Mouse (Mus musculus): Measurements from ENCODE around the gene Cuta.

Cuta gene

DNA sequence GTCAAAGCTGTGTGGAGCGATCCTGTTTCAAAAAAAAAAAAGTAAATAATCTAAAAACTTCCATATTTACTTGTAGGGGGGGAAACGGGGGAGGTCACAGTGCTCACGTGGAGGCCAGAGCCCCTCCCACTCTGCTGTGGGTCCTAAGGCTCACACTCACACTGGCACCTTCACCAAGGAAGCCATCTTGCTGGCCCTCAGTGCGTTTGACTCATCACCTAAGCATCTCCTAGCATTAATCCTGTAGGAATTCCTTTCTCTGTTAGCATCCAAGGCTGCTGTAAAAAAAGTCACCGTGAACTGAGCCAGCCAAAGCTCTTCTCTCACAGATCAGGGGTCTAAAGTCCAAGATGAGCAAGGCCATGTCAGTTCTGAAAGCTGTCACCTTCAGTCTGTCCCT is 16.9 kb upstream of the Cuta start:
- no peak for DNase-seq (ENCODE audit: low spot score)

DNA sequence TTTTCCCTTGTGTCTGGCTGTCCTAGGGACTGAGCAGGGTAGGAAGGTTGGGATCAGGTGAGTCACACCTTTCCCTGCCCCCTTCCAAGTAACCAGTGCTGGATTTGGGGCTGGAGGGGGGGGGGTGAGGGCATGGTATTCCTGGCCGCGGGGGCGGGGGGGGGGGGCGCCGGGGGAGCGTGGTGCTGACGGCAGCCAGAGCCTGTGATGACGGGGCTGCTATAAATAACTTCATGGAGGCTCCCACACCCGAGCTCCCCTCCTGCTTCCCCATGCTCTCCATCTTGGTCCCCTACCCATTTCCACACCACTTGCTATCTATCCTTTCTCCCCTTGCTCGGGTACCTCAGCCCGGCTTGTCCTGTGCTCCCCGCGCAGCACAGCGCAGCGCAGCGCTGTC is 14.4 kb upstream of the Cuta start:
- no peak for DNase-seq (ENCODE audit: low spot score)

DNA sequence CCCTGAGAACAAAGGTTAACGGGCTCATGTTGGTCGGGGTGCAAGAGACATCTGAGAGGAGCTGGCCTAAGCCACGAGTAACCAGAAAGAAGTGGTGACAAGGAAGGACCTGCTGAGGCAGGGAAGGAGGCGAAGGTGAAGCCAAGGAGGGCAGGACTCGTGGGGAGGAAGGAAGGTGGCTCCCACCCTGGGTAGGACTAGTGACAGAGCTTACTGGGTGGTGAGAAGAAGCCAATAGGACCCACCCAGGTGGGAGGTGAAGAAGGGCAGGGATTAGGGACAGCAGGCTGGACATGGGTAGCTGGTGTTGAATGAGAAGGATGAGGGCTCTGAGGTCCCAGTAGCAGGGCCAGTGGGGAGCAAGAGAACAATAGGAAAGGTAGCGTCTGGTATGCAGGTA is 13.8 kb upstream of the Cuta start:
- DNase-seq (ENCODE audit: low spot score): no peak

DNA sequence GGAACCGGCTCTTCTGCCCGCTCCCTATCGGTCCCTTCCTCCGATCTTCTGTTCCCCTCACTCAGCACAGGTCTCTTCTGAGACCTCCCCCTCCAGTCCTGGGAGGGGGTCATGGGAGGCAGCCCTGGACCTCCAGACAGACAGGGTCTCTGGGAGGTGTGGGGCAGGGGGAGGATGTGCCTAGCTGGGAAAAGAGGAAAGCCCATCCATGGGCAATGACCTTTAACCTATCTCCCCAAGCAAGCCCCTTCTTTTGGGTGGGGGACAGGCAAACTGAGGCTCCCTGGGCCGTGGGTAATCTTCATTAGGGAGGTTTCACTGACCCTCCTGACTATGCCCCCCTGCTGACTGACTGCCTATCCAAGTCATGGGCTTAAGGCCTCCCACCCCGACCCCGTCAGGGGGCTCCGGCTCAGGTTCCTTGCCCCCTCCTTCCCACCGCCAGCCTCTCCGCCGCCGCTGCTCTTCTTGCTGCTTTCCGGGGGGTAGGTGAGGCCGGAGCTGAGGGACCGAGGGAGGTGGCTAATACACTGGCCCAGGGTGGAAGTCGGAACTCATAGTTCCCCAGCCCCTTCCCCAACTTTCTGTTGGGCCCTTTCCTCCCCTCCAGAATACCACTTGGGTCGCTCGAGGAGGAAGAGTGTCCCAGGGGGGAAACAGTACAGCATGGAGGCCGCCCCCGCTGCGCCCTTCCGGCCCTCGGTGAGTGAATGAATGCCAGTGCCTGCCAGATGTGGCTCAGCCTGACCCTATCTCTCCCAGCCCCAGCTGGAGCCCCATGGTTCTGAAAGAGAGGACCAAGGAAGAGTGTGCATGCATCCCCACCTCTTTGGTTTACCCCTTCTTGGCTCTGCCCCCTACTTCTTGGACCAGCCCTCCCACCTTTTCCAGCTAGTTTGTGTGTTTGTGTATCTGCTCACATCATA is 12.8 kb upstream of the Cuta start:
- no peak for DNase-seq (ENCODE audit: low spot score)

DNA sequence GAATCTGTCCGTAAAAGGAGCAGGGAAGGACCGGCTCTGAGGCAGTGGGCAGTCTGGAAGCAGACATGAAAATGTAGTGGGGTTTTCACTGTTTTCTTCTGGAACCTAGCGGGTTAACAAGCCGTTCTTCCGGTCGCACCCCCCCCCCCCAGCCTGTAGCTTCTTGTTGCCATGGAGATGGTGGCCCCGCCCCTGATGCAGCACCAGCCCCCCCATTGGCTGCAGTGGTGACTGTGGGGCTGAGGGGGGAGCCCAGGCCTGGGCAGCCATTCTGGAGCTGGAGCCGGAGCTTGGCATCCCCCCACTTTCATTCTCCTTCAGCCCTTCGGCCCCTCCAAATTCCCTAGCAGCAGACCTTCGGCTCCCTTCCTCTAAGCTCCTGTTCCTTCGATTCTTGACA is 12.0 kb upstream of the Cuta start:
- peak; percentile 25 for DNase-seq (ENCODE audit: low spot score)

DNA sequence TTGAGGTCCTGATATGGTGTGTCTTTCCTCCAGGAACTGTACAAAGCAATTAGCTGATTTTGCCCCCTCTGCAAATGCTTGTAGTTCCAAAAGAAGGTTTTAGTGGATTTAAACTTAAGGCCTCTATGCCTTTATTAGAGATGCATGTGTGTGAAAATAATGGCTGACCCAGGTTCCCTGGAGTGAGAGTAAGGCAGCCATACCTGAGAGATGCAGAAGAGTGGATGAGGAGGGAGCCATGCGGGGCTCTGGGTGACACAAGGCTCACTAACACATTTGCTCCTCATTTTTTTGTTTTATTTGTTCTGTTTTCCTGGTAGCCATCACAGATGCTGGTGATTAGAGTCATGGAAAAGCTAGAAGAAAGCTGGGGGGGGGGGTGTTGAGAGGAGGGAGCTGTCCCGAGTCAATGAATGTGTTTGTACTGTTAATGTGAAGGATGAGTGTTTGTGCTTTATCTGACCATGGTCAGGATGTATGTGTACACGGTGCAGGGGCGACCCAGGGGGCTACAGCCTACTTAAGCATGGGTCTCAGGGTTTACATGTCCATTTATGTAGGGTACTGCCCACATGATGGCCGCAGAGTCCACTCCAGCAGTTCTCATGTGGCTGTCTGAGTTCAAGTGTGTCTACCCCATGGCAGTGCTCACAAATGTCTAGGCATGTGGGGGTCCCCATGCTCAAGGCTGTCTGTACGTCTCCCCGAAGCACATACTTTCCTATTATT is 11.4 kb upstream of the Cuta start:
- DNase-seq (ENCODE audit: low spot score): no peak

DNA sequence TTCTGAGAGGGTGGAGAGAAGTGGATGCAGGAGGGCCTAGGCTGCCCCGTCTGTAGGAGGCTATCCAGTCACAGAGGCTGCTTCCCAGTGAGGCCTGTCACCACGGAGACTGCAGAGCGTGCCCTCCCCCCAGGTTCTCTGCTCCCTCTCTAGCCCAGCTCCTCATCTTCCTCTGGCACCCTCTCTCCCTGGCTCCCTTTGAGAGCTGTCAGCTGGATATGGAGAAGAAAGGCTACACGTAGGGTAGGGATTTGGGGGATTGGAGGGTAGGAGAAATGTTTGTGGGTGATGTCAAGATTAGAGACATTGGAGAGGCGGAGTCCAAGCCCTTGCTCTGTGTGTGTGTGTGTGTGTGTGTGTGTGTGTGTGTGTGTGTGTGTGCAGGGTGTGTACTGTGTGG is 10.5 kb upstream of the Cuta start:
- DNase-seq (ENCODE audit: low spot score): no peak

DNA sequence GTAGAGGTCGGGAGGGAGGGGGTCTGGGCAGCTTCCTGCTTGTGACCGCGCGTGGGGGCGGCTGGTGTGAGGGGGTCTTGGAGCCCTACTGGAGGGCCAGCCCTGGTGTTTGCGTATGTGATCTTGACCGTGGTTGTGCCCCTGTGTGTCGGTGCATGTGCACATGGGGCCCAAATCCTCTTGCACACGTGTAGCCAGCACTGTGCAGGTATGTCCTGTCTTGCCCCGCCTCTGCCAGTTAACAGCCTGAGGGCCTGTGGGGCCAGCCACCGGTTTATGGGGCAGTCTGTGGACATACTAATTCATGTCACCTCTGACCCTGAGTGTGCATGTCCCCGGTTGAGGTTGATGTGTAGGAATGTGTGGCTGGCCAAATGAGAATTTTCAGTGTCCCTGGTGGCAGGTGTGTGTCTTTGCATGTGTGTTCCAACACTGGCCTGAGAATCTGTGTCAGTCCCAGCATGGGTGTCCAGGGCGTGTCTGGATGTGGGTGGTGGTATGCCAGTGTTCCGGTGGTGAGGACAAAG is 9.7 kb upstream of the Cuta start:
- no peak for DNase-seq (ENCODE audit: low spot score)

DNA sequence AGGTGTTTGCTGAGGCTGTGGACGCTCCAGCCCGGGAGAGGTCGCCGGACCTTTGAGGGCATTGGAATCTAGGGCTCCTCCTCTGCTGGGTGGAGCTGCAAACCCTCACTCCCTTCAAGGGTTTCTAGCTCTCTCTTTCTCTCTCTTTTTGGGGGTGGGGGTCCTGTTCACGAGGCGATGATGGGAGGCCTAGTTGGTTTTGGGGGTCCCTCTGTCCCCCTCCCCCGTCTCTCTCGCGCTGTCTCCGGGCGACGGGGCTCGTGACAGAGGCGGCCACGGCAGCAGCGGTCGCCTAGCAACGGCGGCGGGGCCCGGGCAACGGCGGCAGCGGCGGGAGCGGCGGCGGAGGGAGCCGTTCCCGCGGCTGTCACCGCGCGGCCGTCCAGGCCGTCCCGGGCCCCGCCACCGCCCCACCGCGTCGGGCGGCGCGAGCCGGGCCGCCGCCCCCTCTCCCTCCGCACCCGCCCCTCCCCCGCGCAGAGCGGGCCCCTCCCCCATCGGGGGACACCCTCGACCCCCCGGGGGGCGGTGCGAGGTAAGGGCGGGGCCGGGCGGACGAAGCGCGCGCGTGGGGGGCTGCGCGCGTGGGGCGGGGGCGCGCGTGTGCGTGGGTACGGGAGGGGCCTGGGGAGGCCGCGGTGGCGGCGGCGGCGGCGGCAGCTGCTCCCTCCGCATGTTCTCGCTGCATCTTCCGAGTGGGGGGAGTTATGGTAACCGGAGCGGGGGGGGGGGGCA is 9.1 kb upstream of the Cuta start:
- no peak for DNase-seq (ENCODE audit: low spot score)

DNA sequence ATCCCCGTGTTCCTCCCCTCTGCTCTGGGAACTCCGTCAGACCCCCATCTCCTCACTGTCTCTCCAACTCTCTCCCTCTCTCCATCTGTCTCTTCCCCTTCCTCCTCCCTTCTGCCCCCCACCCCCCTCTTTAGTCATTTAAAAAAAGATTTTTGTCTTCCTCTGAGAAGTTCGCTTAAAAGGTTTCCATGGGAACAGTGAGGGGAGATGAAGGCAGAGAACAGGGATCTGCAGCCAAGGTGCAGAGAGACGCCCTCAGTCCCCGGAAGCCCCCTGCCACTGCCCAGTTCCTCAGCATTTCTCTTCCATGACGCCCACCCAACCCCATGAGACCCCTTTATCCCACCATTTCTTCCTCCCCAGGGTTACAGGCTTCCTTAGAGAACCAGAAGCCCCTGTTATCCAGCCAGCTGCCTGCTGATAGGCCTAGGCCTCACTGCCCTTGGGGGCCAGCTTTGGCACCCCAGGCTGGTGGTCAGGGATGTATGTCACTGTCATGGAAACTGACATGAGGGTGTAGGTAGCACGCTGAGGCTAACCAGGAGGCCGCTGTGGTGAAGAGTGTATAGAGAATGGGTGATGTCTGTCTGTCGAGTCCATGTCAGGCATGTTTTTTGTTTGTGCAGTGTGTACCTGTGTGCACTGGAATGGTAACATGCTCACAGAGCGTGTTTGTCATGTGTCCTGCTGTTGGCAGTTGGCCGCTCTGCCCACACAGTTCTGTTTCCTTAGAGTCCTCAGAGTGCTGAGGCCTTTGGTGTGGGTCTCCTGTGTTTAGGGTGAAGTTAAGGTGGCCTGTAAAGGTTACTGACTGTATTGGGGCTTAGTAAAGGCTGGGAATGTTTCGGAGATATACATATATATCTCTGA is 8.1 kb upstream of the Cuta start:
- no peak for DNase-seq (ENCODE audit: low spot score)

DNA sequence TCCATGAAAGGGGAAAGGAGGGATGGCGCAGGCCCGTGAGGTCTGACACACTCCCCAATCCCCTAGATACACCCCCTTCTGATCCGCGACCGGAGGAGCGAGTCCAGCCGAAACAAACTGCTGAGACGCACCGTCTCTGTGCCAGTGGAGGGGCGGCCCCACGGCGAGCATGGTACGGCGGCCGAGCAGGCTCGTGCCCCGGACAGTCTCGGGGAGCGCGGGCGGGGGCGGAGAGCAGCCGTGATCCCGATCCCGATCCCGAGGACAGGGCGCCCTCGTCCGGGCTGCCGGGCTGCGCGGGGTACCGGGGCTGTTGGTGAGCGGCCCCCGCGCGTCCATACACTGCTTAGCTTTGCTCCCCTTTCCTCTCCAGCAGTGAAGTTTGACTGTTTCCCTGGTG is 7.2 kb upstream of the Cuta start:
- no peak for DNase-seq (ENCODE audit: low spot score)

DNA sequence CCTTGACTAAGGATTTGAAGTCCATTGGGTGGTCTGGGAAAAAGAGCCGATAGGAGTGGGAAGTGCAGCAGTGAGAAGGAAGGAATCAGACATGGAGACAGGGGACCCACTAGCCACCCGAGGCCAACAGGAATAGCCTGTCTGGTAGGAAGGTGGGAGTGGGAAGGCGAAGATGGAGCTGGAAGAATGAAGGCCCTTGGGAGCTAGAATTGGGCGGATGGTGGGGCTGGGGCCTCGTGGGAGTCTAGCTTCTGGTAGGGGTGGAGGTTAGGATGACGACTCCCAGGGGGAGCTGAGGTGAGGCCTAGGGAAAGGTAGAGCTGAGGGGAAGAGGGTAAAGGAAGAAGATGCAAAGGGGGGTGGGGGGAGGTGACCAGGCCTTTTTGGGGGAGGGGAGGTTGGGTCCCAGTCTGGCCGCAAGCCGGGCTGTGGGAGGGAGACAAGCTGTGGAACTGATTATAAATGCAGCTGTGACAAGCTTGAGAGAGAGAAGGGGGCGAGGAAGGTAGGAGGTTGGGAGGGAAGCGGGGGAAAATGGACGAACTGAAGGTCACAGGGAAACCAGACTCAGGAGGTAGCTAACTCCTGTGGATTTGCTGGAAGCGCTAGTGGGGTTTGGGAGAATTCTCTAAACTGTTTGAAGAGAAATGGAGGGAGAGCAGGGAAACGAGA is 6.6 kb upstream of the Cuta start:
- no peak for DNase-seq (ENCODE audit: low spot score)

DNA sequence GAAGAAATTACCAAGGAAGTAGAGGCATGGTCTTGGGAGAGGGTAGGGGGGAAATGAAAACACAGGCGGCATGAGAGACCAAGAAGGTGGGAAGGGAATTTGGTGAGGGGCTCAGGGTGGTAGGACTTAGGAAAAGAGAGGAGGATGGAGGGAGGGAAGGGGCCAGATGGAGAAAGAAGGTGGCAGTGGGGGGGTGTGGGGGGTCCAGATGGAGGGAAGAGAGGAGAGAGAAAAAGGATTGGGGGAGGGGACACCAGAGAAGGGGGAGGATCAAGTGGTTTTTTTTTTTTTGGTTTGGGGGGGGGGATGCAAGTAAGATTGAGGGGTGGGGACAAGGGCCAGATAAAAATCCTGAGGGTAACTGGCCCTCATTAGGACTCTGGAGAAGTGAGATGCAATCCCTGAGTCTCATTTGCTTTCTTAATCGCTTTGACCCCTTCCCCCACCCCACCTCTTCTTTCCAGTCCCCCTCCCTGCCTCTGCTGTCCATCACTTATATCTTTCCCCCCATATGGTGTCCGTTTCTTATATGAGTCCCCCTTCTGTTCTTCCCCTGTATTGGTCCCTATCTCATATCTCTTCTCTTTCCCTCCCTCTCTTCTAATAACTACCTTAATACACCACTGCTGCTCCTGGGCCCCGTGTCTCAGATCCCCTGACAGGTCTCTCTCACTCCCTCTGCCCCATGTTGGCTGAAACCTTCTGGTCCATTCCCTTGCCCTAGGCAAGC is 2.6 kb upstream of the Cuta start:
- no peak for DNase-seq (ENCODE audit: low spot score)

DNA sequence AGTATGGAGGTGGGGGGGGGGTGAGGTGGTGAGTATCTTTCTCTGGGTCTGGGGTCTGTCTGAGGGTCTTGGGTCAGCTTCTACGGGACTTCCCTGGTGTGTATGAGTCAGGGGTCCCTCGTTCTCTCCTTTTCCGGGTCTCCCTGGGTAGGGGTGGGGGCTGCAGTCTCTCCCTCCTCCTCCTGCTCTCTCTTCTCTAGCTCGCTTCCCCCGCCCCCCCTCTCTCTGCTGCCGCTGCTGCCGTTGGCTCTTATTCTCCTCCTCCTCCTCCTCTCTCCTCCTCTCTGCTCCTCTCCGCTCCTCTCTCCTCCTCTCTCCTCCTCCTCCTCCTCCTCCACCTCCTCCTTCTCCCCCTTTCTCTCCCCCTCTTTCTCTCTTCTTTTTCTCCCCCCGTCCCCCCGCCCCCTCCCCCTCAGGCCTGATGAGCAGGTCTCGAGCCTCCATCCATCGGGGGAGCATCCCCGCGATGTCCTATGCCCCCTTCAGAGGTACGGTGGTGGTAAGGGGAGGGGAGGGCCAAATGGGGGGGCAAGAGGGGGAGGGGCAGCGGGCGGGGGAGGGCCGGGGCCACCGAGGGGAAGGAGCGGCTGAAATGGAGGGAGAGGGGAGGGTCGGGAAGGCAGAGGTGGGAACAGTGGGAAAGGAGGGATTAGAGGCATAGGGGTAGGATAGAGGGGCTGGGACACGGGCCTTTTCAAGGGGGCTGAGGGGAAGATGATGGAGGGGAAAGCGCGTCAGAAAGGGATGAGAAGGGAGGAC is 1.8 kb upstream of the Cuta start, which contains the start of gene Syngap1:
Gene Syngap1, plus strand, starts transcription at position 223 of the 759 bp plus-strand sequence.
- DNase-seq (ENCODE audit: low spot score): no peak

DNA sequence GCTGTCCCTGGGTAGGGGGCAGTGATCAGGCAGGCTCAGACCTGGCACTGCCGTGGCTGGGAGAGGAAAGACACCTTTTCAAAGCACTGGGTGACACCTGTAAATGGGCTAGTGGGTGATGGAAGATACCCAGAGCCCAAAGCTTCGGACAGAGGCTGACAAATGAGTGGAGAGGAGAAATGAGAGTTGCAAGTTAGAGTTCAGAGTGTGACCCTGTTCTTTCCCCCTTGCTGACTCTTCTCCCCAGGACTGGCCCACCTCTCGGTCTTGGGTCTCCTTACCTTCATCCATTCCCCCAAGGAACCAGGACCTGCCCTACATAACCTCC is 568 bp upstream of the Cuta start:
- DNase-seq (ENCODE audit: low spot score): no peak

DNA sequence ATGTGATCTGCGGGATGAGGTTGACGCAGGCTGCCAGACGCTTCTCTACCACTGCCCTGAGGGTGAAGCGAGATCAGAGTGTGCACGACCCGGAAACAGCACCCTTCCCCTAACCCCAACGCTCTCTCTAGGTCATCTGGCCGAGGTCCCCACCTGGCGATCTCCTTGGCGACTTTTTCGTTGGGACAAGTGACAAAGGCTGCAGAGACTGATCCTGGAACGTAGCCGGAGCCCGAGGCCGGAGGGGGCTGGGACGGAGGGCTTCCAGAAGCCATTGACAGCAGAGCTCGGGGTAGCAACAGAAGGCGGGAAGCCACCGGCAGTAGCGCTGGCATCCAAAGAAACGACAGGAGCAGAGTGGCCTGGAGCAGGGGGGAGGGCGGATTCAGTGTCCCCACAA is 638 bp downstream of the Cuta start:
- no peak for DNase-seq (ENCODE audit: low spot score)

DNA sequence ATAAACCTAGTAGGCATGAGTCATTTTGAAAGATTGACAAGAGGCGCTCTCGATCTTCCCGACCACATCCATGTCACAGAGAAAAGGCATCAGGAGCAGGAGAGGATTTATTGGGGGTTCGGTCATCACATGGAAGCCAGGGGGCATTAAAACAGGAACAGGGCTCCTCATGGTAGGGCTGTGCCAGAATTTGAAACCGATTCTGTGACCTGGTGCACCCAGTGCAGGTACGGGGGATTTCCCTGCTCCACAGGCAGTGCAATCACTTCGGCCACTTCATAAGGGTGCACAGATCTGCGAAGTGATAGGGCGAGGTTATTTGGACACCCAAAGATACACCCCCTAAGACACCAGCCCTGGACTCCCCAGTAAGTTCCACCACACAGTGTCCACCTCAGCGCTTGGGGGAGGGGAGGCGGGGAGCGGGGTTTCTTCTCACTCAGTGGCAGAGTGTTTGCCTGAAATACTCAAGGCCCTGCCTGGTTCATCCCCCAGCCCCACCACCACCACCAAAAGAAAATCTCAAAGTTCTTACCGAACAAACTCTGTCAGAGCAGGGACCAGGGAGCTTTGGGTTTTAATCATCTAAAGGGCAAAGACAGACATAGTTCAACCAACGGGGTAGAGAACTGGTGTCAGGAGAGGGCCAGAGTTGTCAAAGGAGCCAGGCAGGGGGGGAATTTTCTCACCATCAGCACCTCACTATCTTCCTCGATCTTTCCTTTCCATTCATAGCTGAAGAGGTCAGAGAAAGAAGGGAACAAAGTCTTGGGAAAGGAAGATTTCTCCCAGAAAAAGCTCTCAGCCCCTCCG is 1.3 kb downstream of the Cuta start:
- no peak for DNase-seq (ENCODE audit: low spot score)

DNA sequence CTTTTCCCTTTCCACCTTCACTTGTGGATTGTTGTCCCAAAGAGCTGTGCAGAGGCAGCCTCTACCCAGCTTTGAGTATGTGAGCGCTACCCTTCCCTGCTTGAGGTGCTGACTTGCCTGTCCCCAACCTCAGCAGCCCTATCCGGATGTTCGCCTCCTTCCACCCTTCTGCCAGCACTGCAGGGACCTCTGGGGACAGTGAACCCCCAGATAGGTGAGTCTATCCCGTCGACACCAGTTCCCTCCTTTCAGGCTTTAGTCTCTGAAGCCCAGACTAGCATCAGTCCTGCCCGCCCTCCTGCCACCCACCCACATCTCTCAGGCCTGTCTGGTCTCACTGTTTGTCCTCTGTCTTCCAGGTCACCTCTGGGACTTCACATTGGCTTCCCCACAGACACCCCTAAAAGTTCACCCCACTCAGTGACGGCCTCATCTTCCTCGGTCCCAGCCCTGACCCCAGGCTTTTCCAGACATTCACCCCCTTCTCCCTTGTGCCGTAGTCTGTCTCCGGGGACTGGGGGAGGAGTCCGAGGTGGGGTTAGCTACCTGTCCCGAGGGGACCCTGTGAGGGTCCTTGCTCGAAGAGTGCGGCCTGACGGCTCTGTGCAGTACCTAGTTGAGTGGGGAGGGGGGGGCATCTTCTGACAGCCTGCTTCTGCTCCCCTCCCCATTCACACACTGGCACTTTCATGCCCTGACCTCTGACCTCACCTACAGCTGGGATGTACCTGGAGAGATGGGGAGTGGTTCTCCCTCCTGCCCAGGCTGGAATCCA is 2.3 kb downstream of the Cuta start:
- no peak for DNase-seq (ENCODE audit: low spot score)
